Mouse (Mus musculus) heart, embryonic 11.5 days (tissue): ENCODE measurements around the gene Pcx. TPM values are rescaled to one million over a fixed set of nuclear protein-coding genes. Genes with fewer than 3 reads are reported as not detected.

Experiments
- ATAC-seq: fragments of 200-750 bp; cut with Nextera tagmentation; replicated peaks from 2 replicates; pipeline ENCODE4 v1.8.0; 2017; ENCODE audit warnings: moderate library complexity; ENCODE audit not compliant: insufficient number of reproducible peaks, low FRiP score, low TSS enrichment
- H3K27ac ChIP-seq: fragments of 300-500 bp; sonication (generic); 2 replicates; pipeline ENCODE4 v1.5.1; 2014; ENCODE audit warnings: mild to moderate bottlenecking, low read depth, low read length
- H3K27me3 ChIP-seq: fragments of 300-500 bp; sonication (generic); 2 replicates; pipeline ENCODE4 v1.6.1; 2014; ENCODE audit warnings: mild to moderate bottlenecking, low read length, mixed read lengths; ENCODE audit not compliant: control insufficient read depth, insufficient read depth
- H3K36me3 ChIP-seq: fragments of 300-500 bp; sonication (generic); 2 replicates; pipeline ENCODE4 v1.6.1; 2014; ENCODE audit warnings: mild to moderate bottlenecking, low read length, moderate library complexity, mixed read lengths; ENCODE audit not compliant: control insufficient read depth, insufficient read depth
- H3K4me1 ChIP-seq: fragments of 300-500 bp; sonication (generic); 2 replicates; pipeline ENCODE4 v1.6.1; 2014; ENCODE audit warnings: low read length; ENCODE audit not compliant: control insufficient read depth, insufficient read depth
- H3K4me2 ChIP-seq: fragments of 300-500 bp; sonication (generic); 2 replicates; pipeline ENCODE4 v1.6.1; 2014; ENCODE audit warnings: mild to moderate bottlenecking, moderate library complexity
- H3K4me3 ChIP-seq: fragments of 300-500 bp; sonication (generic); 2 replicates; pipeline ENCODE4 v1.5.1; 2014; ENCODE audit warnings: low read depth, low read length
- H3K9ac ChIP-seq: fragments of 300-500 bp; sonication (generic); 2 replicates; pipeline ENCODE4 v1.6.1; 2014; ENCODE audit warnings: mild to moderate bottlenecking, low read depth, low read length, moderate library complexity
- H3K9me3 ChIP-seq: fragments of 300-500 bp; sonication (generic); replicated peaks from 2 replicates; pipeline ENCODE4 v1.6.1; 2016; ENCODE audit warnings: low read length; ENCODE audit not compliant: control insufficient read depth
- WGBS: fragments of 180-500 bp; shearing (Covaris S2); extraction: QIAGEN DNeasy Blood & Tissue Kit; methylation state at CpG from one replicate; pipeline ENCODE4 v1.1.7; 2014; ENCODE audit not compliant: insufficient replicate concordance; 5-methylcytosine and 5-hydroxymethylcytosine counted together
- polyA plus RNA-seq: library from polyadenylated mRNA; unstranded; fragments of >200 nt; fragmentation: Nextera tagmentation; extraction: Ambion mirVana; gene quantifications from 2 replicates; pipeline ENCODE4 v1.2.1, GENCODE M21; 2014

The Pcx gene
- polyA plus RNA-seq, 1 experiment from 2014 or later = 12.8 TPM

DNA sequence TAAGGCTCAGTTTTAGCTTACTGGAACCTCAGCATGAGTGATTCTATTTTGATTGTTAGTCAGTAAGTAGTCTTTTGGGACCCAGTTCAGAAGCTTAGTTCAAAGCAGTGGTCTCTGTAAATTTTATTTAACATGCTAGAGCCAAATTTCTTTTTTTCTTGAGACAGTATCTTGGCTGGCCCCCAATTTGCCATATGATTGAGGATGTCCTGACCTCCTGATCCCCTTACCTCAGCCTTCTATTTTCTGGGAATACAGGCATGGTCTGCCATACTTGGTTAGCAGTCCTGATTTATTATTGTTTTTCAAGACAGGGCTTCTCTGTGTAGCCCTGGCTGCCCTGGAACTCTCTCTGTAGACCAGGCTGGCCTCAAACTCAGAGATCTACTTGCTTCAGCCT, 25.6 kb downstream of the Pcx start:
- Histone ChIP-seq H3K4me1 (no peaks in the 10 kb centered on the region), H3K27me3 (no peaks in the 10 kb centered on the region), H3K36me3 (no peaks in the 10 kb centered on the region), H3K4me2 (no peak overlapping the region), H3K4me3 (no peak overlapping the region), H3K9me3 (no peaks in the 10 kb centered on the region), H3K27ac (no peak overlapping the region), H3K9ac (no peak overlapping the region)
- no peak for ATAC-seq

DNA sequence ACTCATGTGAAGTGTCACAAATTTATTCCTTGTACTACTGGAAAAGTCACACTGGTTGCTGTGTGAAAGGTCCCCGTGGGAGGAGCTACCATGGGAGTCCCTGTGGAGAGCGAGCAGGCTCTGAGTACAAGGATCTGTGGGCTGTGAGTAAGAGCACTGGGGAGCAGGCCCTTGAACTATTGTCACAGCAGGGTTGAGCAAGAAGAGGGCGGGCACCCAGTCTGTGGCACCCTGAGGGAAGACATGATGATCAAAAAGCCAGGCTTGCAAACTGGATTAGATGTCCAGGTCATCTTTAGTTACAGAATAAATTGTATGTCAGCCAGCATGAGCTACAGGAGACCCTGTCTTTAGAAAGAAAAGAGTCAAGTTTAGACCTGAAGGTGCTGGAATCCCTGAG, 26.3 kb downstream of the Pcx start:
- Histone ChIP-seq H3K27ac (no peak overlapping the region), H3K27me3 (no peaks in the 10 kb centered on the region), H3K36me3 (no peaks in the 10 kb centered on the region), H3K9ac (no peak overlapping the region), H3K4me1 (no peaks in the 10 kb centered on the region), H3K4me2 (no peak overlapping the region), H3K4me3 (no peak overlapping the region), H3K9me3 (no peaks in the 10 kb centered on the region)
- no peak for ATAC-seq
- 57% methylated on average over 3 of the region's 3 CpGs for WGBS

GRCm38 (mm10) chr19:4540263-4540662, 30.0 kb downstream of the Pcx start:
- WGBS = 85% methylated on average over 6 of the region's 6 CpGs

DNA sequence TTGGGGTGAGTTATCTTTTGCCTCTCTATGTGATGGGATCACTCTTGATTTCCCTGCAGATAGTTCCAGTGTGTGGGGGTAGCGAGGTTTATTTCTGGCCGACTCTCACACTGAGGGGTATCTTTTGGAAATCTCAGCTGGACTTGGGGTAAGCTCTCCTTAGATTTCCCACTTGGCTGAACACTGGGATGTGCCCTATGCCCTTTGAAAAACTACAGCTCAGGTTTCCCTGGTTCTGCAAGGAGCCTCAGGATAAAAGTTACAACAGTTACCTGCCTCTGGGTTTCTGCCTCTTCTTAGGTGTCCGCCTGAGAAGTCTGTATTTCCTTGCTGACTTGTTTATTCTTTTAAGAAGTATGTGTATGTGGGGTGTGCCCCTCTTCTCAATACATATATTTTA, 30.7 kb downstream of the Pcx start:
- Histone ChIP-seq H3K9ac (no peak overlapping the region), H3K27ac (no peak overlapping the region), H3K9me3 (no peaks in the 10 kb centered on the region), H3K4me3 (no peak overlapping the region), H3K36me3 (no peaks in the 10 kb centered on the region), H3K4me2 (no peak overlapping the region), H3K4me1 (no peaks in the 10 kb centered on the region), H3K27me3 (no peaks in the 10 kb centered on the region)
- ATAC-seq = no peak
- WGBS = 79% methylated on average over 3 of the region's 3 CpGs

More at GRCm38 (mm10) chr19:4540263-4540662, 30.0 kb downstream of the Pcx start:
- Histone ChIP-seq H3K27ac (no peak overlapping the region), H3K4me3 (no peak overlapping the region), H3K4me1 (no peaks in the 10 kb centered on the region), H3K27me3 (no peaks in the 10 kb centered on the region), H3K4me2 (no peak overlapping the region), H3K9me3 (no peaks in the 10 kb centered on the region), H3K36me3 (no peaks in the 10 kb centered on the region), H3K9ac (no peak overlapping the region)
- no peak for ATAC-seq

GRCm38 (mm10) chr19:4542081-4542480, 31.8 kb downstream of the Pcx start:
- H3K9me3 ChIP-seq = no peaks in the 10 kb centered on the region
- no peak overlapping the region for H3K27ac ChIP-seq
- no peak for ATAC-seq
- H3K27me3 ChIP-seq = no peaks in the 10 kb centered on the region
- H3K4me3 ChIP-seq = no peak overlapping the region
- H3K4me2 ChIP-seq = no peak overlapping the region
- H3K9ac ChIP-seq = no peak overlapping the region
- H3K36me3 ChIP-seq = no peaks in the 10 kb centered on the region
- H3K4me1 ChIP-seq = no peaks in the 10 kb centered on the region

GRCm38 (mm10) chr19:4545091-4545490, 34.8 kb downstream of the Pcx start:
- WGBS = 84% methylated on average over 4 of the region's 4 CpGs
- ATAC-seq = no peak
- no peaks in the 10 kb centered on the region for H3K4me1 ChIP-seq
- no peak overlapping the region for H3K4me2 ChIP-seq
- H3K4me3 ChIP-seq = no peak overlapping the region
- no peak overlapping the region for H3K27ac ChIP-seq
- no peaks in the 10 kb centered on the region for H3K36me3 ChIP-seq
- H3K27me3 ChIP-seq = no peaks in the 10 kb centered on the region
- H3K9ac ChIP-seq = no peak overlapping the region
- no peaks in the 10 kb centered on the region for H3K9me3 ChIP-seq

GRCm38 (mm10) chr19:4545841-4546240, 35.6 kb downstream of the Pcx start:
- Histone ChIP-seq H3K4me1 (no peaks in the 10 kb centered on the region), H3K4me3 (no peak overlapping the region), H3K9ac (no peak overlapping the region), H3K36me3 (no peaks in the 10 kb centered on the region), H3K27ac (no peak overlapping the region), H3K27me3 (no peaks in the 10 kb centered on the region), H3K9me3 (no peaks in the 10 kb centered on the region), H3K4me2 (no peak overlapping the region)
- ATAC-seq = no peak
- WGBS = 87% methylated on average over 6 of the region's 6 CpGs

DNA sequence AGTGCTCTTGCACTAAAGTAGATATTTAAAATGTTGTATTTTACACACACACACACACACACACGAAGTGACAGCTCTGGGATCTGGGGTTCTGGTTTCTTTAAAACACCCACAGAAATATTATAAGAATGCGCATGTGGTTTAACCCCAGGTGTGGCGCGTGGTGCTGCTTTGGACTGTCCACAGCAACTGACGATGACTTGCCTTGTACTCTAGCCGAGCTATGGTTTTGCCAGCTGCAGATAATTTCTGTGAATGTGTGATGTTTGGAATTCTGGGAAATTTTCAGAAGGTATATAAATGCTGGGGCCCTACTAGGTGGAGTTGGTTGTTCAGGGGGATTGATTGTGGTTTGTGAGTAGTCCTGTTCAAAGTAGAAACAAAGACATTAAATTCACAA, 37.5 kb downstream of the Pcx start:
- H3K4me3 ChIP-seq = no peak overlapping the region
- 79% methylated on average over 6 of the region's 6 CpGs for WGBS
- H3K36me3 ChIP-seq = no peaks in the 10 kb centered on the region
- no peaks in the 10 kb centered on the region for H3K4me1 ChIP-seq
- no peaks in the 10 kb centered on the region for H3K9me3 ChIP-seq
- H3K27me3 ChIP-seq = no peaks in the 10 kb centered on the region
- H3K9ac ChIP-seq = no peak overlapping the region
- no peak for ATAC-seq
- H3K4me2 ChIP-seq = no peak overlapping the region
- no peak overlapping the region for H3K27ac ChIP-seq

DNA sequence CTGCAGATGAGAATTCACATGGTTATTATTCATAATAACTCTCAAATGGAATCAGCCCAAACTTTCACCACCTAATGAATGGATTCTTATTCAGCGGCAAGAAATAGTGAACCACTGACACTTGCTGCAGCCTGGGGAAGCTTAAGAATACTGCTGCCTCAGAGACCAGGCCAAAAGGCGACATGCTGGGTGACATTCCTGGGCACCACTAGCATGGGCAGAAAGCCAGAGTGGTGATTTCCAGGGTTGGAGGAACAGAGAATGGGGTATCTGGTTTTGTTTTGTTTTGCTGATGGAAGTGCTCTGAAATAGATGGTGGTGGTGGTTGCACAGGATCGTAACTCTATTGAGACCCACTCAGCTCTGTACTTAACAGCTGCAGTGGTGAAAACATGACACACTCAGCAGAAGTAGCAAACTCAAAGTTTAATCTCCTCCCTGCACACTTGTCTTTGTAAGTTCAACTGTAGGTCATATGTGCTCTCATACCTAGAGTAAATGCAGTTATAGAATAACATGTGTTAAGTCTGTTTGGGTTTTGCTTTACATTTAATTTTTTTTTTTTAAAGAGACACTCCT, 38.1 kb downstream of the Pcx start:
- WGBS = 79% methylated on average over 3 of the region's 3 CpGs
- Histone ChIP-seq H3K9ac (no peak overlapping the region), H3K27me3 (no peaks in the 10 kb centered on the region), H3K4me1 (no peaks in the 10 kb centered on the region), H3K36me3 (no peaks in the 10 kb centered on the region), H3K4me3 (no peak overlapping the region), H3K9me3 (no peaks in the 10 kb centered on the region), H3K4me2 (no peak overlapping the region), H3K27ac (no peak overlapping the region)
- no peak for ATAC-seq
